Mouse (Mus musculus) cortical plate, adult 2 months (tissue): ENCODE results near the gene Nrn1. TPM values are rescaled to one million over a fixed set of nuclear protein-coding genes. Genes with fewer than 3 reads are reported as not detected.
A peak's percentile ranks its signal among the peaks of the same experiment; 100 is the strongest.

Experiments
- H3K27ac ChIP-seq: fragments of 200-500 bp; 2 replicates; pipeline ENCODE4 v1.5.1; 2012; ENCODE audit warnings: low read length, control low read depth, inconsistent platforms; ENCODE audit not compliant: insufficient read depth
- H3K4me1 ChIP-seq: fragments of 200-500 bp; 2 replicates; pipeline ENCODE4 v1.6.1; 2011; ENCODE audit warnings: low read length; ENCODE audit not compliant: control insufficient read depth, insufficient read depth
- H3K4me3 ChIP-seq: fragments of 200-500 bp; 2 replicates; pipeline ENCODE4 v1.5.1; 2011; ENCODE audit warnings: mild to moderate bottlenecking, low read length, control low read depth; ENCODE audit not compliant: insufficient read depth
- CTCF ChIP-seq: fragments of 200-500 bp; IDR thresholded peaks from 2 replicates; pipeline ENCODE4 v1.5.1; 2011; ENCODE audit warnings: mild to moderate bottlenecking, control low read depth, low read length; ENCODE audit not compliant: insufficient read depth; ENCODE audit errors: extremely low read depth
- POLR2A ChIP-seq: fragments of 200-500 bp; IDR thresholded peaks from 2 replicates; pipeline ENCODE4 v1.6.1; 2011; ENCODE audit warnings: mild to moderate bottlenecking, low read length, control low read depth; ENCODE audit not compliant: insufficient read depth; ENCODE audit errors: extremely low read depth
- polyA plus RNA-seq: library from polyadenylated mRNA; depleted of rRNA; stranded (reverse); fragments of >200 nt; gene quantifications from 2 replicates; pipeline ENCODE4 v1.2.3, GENCODE M21; 2012

Nrn1 gene
- polyA plus RNA-seq, 1 experiment = 251 TPM

GRCm38 (mm10) chr13:36732891-36733490, 1.9 kb downstream of the Nrn1 start:
- Histone ChIP-seq H3K4me1 (no peaks in the 10 kb centered on the region), H3K27ac (peak overlapping the region; percentile 82; the same call in 1 of the 2 replicates), H3K4me3 (peak overlapping the region; percentile 55)
- no peak for TF ChIP-seq CTCF

- TF ChIP-seq CTCF (no peak), POLR2A (peak; percentile 41; the same call in 1 of the 2 replicates)
- H3K27ac ChIP-seq = peak overlapping the region; percentile 86
- peak overlapping the region; percentile 55 for H3K4me3 ChIP-seq
- H3K4me1 ChIP-seq = no peaks in the 10 kb centered on the region
Measured at GRCm38 (mm10) chr13:36731931-36732461, 2.9 kb downstream of the Nrn1 start.

- H3K27ac ChIP-seq = peak overlapping the region; percentile 86
- no peaks in the 10 kb centered on the region for H3K4me1 ChIP-seq
- peak overlapping the region; percentile 55 for H3K4me3 ChIP-seq
- TF ChIP-seq POLR2A (peak; percentile 62), CTCF (no peak)
Measured at GRCm38 (mm10) chr13:36731016-36731930, 3.7 kb downstream of the Nrn1 start.

GRCm38 (mm10) chr13:36730341-36730761, 4.6 kb downstream of the Nrn1 start:
- Histone ChIP-seq H3K4me3 (peak overlapping the region; percentile 55; the same call in 1 of the 2 replicates), H3K4me1 (no peaks in the 10 kb centered on the region; the same call in 1 of the 2 replicates), H3K27ac (peak overlapping the region; percentile 47; the same call in 1 of the 2 replicates)
- TF ChIP-seq POLR2A (0 out of 2 replicates have a peak, but pooled peaks have one; percentile 3), CTCF (no peak)

GRCm38 (mm10) chr13:36729731-36730340, 5.1 kb downstream of the Nrn1 start:
- no peak for TF ChIP-seq POLR2A
- no peak for TF ChIP-seq CTCF
- H3K27ac ChIP-seq = peak overlapping the region; percentile 47; the same call in 1 of the 2 replicates
- peak overlapping the region; percentile 55; the same call in 1 of the 2 replicates for H3K4me3 ChIP-seq
- H3K4me1 ChIP-seq = peaks cover 2% of the 10 kb centered on the region; the same call in 1 of the 2 replicates

- Histone ChIP-seq H3K4me1 (peaks cover 2% of the 10 kb centered on the region; the same call in 1 of the 2 replicates), H3K27ac (no peak overlapping the region), H3K4me3 (no peak overlapping the region)
- TF ChIP-seq CTCF = no peak
- TF ChIP-seq POLR2A = no peak
Measured at GRCm38 (mm10) chr13:36728509-36728908, 6.4 kb downstream of the Nrn1 start.

- Histone ChIP-seq H3K27ac (peak overlapping the region; percentile 44; the same call in 1 of the 2 replicates), H3K4me1 (peaks cover 2% of the 10 kb centered on the region; the same call in 1 of the 2 replicates), H3K4me3 (peak overlapping the region; percentile 17; the same call in 1 of the 2 replicates)
- no peak for TF ChIP-seq POLR2A
- no peak for TF ChIP-seq CTCF
Measured at GRCm38 (mm10) chr13:36727779-36728470, 7.0 kb downstream of the Nrn1 start.

GRCm38 (mm10) chr13:36726951-36727778, 7.8 kb downstream of the Nrn1 start:
- Histone ChIP-seq H3K4me1 (peaks cover 2% of the 10 kb centered on the region; the same call in 1 of the 2 replicates), H3K27ac (peak overlapping the region; percentile 73), H3K4me3 (peak overlapping the region; percentile 17)
- TF ChIP-seq CTCF = no peak
- peak; percentile 67 for TF ChIP-seq POLR2A
